Mouse (Mus musculus) adrenal gland, adult (tissue): ENCODE data around the gene Rsl1.
"Not testable (repeated sequence)": the region's sequence is repeated elsewhere in the genome, so short reads cannot be mapped to it uniquely, and the experiment has no call there.

Experiments
- DNase-seq, 2 experiments: peaks; one replicate each; pipeline ENCODE4 v3.0.0; 2022 to 2023; ENCODE audit warnings: low spot score in 1 of 2; ENCODE audit not compliant: inconsistent age in 2 of 2

Rsl1 gene

DNA sequence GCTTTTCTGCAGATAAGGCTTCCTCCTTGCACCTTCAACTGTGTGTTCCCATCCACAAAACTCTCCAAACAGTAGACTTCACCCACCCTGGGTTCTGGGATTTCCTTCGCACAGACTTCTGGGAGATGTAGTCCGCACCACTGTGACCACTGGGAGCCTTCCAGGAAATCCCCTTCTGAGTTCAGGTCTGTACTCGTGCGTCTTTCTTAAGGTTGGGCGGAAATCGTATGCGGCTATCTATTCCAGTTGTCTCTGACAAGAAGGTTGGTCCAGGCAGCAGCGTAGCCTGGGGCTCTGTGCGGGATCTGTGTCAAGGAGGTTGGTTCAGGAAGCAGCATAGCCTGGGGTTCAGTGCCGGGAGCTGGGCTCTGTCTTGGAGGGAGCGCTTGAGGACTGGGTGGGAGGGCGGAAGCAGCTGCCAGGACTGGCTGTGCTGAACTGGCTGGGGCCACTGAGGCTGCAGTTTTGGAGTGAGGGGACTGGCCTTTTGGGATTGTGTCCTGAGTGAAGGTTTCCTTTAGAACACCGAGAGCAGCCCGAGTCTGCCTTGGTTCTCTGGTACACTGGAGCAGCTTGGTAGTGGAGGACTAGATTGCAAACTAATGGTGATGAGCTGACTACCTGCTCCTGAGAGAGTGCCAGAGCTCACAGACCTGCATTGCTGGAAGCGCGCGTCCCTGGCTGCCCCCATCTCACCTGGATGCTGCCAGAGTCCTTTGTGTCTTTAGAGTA is at the start of gene Rsl1:
Rsl1 (plus strand) TSS at position 192 of the 732 bp plus-strand sequence.
- DNase-seq = peak; percentile 83 to 96

DNA sequence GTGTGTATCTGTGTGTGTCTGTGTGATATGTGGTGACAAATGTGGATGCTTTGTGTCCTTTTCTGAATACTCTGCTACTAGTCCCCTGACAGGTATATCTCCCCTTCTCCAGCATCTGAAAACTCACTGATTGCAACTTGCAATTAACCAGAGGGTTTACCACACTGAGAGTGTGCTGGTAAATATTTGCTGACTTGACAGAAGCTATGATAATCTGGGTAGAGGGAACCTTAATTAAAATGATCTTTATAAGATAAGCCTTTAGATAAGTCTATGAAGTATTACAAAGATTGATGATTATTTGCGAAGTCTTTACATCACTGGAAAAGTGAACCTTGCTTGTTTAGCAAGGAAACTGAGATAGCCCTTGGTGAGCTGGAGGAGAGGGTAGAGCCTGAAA is 48.5 kb upstream of the Rsl1 start:
- DNase-seq = no peak

DNA sequence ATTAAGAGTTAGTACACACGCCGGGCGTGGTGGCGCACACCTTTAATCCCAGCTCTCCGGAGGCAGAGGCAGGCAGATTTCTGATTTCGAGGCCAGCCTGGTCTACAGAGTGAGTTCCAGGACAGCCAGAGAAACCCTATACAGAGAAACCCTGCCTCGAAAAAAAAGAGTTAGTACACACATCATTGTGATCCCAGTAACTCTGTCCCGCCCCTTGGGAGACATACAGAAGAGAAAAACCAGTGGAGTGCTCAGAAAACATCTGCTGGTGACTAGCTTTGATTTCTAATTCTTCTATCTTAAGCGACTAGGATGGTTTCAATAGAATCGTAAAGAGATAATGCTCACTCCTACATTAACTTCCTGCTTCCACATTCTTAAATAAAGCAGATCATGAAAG is 45.5 kb upstream of the Rsl1 start:
- DNase-seq = not testable (repeated sequence)

DNA sequence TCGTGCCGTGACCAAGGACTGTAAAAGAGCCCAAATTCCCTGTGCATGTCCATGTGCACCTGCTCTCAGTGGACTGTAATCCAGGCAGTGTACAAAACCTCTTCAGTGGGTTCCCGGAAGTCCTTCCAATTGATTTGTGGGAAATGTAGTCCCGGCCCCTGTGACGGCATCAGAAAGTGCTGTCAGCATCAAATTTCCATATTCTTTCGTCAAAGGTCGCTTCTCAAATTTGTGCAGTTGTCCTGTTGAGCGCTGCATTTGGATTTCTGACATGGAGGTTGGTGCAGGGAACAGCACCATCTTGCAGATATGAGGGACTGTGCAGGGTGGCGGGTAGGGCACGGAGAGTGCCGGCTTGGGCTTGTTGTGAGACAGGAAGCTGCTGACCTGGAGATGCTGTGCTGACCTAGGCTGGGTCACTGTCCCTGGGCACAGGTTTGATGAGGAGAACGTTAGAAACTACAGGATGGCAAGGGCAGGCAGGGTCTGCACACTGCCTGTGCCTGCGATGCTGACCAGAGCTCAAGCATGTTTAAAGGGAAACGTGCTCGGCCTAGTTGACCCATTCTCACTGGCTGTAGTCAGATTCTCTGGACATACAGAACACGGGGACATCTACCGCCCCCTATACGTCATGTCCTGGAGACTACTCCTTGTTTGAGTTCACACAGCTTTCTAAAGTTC is 44.8 kb upstream of the Rsl1 start:
- peak; percentile 85 to 95 for DNase-seq

DNA sequence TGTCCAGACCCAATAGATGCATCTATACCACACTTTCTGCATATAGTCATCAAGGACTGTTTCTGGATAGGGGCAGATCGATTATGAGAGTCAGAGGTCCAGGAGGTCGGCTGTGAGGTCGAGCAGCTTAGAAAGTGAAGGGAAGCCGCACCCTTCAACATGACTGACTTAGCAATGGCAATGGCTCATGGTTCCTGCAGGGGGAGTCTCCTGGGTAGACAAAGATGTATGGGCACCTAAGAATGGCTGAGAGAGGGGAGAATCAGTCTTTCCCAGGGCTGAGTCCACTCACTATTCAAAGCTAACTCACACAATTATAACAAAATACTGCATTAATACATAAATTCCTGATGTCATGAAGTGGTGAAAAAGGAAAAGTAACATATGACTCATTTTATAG is 6.9 kb upstream of the Rsl1 start:
- DNase-seq = not testable (repeated sequence)

DNA sequence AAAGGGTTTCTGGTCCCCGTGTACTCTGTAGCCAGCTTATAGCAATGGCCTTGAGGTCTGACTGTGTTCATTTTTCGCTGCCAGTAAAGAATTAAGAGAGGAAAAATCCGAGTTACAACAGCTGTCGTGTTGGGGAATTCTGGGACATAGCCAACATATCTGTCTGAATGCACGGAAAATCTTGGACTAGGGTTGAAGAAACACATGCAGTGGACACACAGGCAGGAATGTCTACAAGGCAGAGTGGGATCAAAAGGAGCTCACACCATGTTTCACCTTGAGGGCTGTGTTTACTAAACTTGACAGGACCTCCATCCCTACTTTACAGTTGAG is 707 bp downstream of the Rsl1 start:
- DNase-seq = peak in 1 of 2 experiments; percentile 62

DNA sequence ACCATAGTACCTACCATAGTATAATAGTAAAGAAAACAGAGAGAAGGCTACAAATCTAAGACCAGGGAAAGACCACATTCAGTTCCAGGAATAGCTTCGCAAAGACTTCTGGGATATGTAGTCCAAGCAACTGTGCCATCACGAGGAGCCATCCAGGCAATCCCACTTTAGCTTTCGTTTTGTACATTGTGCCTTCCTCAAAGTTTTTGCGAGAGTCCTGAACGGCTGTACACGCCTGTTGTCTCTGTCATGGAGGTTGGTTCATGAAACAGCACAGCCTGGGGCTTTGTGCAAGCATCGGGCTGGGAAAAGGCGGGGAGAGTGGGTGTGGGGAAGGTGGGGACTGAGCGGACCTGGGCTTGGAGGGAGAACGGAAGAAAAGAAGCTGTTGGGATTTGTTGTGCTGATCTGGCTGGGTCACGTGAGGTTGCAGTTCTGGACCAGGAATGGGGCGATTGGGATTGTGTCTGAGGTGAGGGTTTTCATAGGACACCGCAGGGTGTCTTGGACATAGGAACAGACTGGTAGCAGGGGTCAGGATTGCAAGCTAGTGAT is 21.4 kb downstream of the Rsl1 start, which contains the start of gene Zfp455:
Zfp455 (plus strand) TSS at position 167 of the 555 bp plus-strand sequence.
- DNase-seq = peak; percentile 69 to 94

DNA sequence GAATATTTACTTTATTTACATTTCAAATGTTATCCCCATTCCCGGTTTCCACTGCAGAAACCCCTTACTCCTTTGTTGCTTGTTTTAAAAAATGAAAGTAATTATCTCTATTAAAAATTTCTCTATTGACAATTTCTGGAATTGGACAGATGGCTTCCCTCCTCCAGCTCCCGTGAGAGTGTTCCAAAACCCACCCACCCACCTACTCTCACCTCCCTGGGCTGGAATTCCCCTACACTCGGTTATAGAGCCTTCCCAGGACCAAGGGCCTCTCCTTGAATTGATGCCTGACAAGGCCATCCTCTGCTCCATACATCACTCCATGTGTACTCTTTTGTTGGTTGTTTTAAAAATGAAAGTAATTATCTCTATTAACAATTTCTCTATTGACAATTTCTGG is 28.7 kb downstream of the Rsl1 start:
- DNase-seq = no peak

DNA sequence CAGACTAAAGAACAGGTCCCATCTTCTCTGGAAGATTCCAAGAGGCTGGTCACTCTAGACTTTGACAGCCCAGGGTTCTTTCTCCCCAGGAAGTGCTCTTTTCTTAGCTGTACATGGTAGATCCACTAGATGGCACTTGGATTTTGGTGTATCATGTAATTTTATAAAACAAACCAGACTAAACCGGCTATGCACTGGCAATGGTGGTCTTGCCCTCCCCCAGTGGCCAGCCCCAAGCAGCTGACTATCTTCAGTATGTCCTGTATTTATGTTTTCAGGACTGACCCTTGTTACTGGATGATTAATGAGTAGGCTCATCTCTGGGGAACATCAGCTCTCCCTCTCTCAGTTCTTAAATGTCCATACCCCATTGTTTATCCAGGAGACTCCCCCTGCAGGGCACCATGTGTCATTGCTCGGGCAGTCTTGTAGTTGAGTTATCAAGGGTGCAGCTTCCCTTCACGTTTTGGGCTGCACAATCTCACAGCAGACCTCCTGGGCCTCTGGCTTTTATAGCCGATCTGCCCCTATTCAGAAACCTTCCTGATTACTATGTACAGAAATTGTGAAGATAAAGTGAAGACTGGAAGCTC is 41.1 kb downstream of the Rsl1 start:
- DNase-seq = peak in 1 of 2 experiments; percentile 25
